Mouse (Mus musculus) limb, embryonic 11.5 days (tissue): ENCODE results near the gene Syt5. TPM values are rescaled to one million over a fixed set of nuclear protein-coding genes. Genes with fewer than 3 reads are reported as not detected.
"Not testable (repeated sequence)": the region's sequence is repeated elsewhere in the genome, so short reads cannot be mapped to it uniquely, and the experiment has no call there.

ENCODE experiments used
- ATAC-seq: fragments of 200-750 bp; cut with Nextera tagmentation; 2 replicates; pipeline ENCODE4 v1.8.0; 2017; ENCODE audit warnings: low read depth; ENCODE audit not compliant: insufficient number of reproducible peaks, low FRiP score, low TSS enrichment
- DNase-seq: peaks from one replicate; pipeline ENCODE4 v3.0.0-alpha.2; 2015; ENCODE audit warnings: low spot score
- H3K27ac ChIP-seq: fragments of 300-500 bp; sonication (generic); replicated peaks from 2 replicates; pipeline ENCODE4 v1.5.1; 2014; ENCODE audit warnings: low read depth, mild to moderate bottlenecking, low read length
- H3K27me3 ChIP-seq: fragments of 300-500 bp; sonication (generic); 2 replicates; pipeline ENCODE4 v1.6.1; 2014; ENCODE audit warnings: mild to moderate bottlenecking, low read length, mixed read lengths; ENCODE audit not compliant: control insufficient read depth, insufficient read depth
- H3K36me3 ChIP-seq: fragments of 300-500 bp; sonication (generic); 2 replicates; pipeline ENCODE4 v1.6.1; 2014; ENCODE audit warnings: mild to moderate bottlenecking, low read length, moderate library complexity, mixed read lengths; ENCODE audit not compliant: control insufficient read depth, insufficient read depth
- H3K4me1 ChIP-seq: fragments of 300-500 bp; sonication (generic); 2 replicates; pipeline ENCODE4 v1.6.1; 2014; ENCODE audit warnings: low read length, mixed read lengths; ENCODE audit not compliant: control insufficient read depth, insufficient read depth
- H3K4me2 ChIP-seq: fragments of 300-500 bp; sonication (generic); 2 replicates; pipeline ENCODE4 v1.6.1; 2014; ENCODE audit warnings: low read depth, mild to moderate bottlenecking, moderate library complexity; ENCODE audit not compliant: severe bottlenecking
- H3K4me3 ChIP-seq: fragments of 300-500 bp; sonication (generic); 2 replicates; pipeline ENCODE4 v1.5.1; 2014; ENCODE audit warnings: low read depth, low read length
- H3K9ac ChIP-seq: fragments of 300-500 bp; sonication (generic); 2 replicates; pipeline ENCODE4 v1.6.1; 2014; ENCODE audit warnings: mild to moderate bottlenecking, low read length
- H3K9me3 ChIP-seq: fragments of 300-500 bp; sonication (generic); 2 replicates; pipeline ENCODE4 v1.6.1; 2016; ENCODE audit warnings: low read length; ENCODE audit not compliant: control insufficient read depth
- WGBS: fragments of 180-500 bp; shearing (Covaris S2); extraction: QIAGEN DNeasy Blood & Tissue Kit; methylation state at CpG from one replicate; pipeline ENCODE4 v1.1.7; 2014; 5-methylcytosine and 5-hydroxymethylcytosine counted together
- polyA plus RNA-seq: library from polyadenylated mRNA; unstranded; fragments of >200 nt; fragmentation: Nextera tagmentation; extraction: Ambion mirVana; gene quantifications from 2 replicates; pipeline ENCODE4 v1.2.1, GENCODE M21; 2014

Syt5 gene
- polyA plus RNA-seq, 1 experiment from 2014 or later: 4.2 TPM

- Histone ChIP-seq H3K9ac (no peak overlapping the region), H3K36me3 (no peaks in the 10 kb centered on the region), H3K4me2 (peak overlapping the region; percentile 51; the same call in 1 of the 2 replicates), H3K27me3 (no peaks in the 10 kb centered on the region), H3K27ac (no peak overlapping the region), H3K9me3 (no peaks in the 10 kb centered on the region), H3K4me1 (0 out of 2 replicates have a peak, but pooled peaks cover 4% of the 10 kb centered on the region), H3K4me3 (no peak overlapping the region)
- WGBS: 50% methylated on average over 18 of the region's 18 CpGs
- ATAC-seq: 0 out of 2 replicates have a peak, but pooled peaks have one; percentile 8
- DNase-seq: no peak
These were observed 20.0 kb downstream of the Syt5 start for GRCm38 (mm10) chr7:4527302-4527689.

DNA sequence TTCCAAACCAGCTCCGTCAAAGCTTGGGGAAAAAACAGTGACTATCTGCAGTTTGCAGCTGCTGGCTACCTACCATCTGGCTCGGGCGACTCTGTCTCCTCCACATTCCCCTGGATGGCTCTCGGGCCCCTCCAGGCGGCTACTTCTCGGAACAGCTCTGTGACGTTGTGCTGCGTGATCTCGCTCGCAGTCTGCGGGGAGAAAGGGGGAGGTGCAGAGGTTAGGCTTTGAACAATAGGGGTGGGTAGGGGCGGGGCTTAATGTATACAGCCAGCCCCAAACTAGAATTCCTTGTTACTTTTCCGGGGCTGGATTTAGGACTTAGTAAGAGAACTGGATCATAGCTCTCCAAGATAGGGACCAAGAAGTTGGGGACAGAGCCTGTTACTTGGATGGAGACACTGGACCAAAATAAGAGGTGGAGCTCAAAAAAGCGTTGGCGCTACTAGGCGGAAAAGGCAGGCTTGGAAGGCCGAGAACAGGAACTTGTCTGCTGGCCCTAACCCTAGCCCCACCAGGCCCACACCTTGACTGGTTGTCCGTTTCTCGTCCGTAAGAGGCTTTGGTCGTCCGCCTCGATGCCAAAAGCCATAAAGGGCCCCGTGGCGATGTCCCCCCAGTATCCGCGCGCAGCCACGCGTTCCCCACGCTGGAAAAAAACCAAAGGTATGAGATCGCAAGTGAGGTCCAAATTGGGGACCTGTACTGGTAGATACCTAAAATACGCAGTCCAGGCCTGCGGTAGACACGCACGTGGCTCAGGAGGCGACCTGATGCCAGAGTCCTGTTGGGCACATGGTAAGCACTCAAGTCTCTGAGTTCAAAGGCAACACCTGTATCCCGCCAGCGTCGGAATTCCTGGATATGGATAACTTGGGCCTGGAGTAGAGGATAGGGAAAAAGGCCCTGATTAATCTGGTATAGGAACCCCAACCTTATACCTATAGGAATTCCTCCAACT is 20.7 kb downstream of the Syt5 start:
- 24% methylated on average over 40 of the region's 40 CpGs for WGBS
- Histone ChIP-seq H3K4me3 (peak overlapping the region; percentile 6), H3K4me2 (peak overlapping the region; percentile 51), H3K27me3 (no peaks in the 10 kb centered on the region), H3K27ac (no peak overlapping the region), H3K36me3 (no peaks in the 10 kb centered on the region), H3K9me3 (no peaks in the 10 kb centered on the region), H3K4me1 (0 out of 2 replicates have a peak, but pooled peaks cover 4% of the 10 kb centered on the region), H3K9ac (no peak overlapping the region)
- DNase-seq (peak; percentile 94), ATAC-seq (peak; percentile 88)

GRCm38 (mm10) chr7:4524212-4524922 is 23.0 kb downstream of the Syt5 start, which contains the start of gene Tnni3:
Tnni3 (minus strand) TSS chr7:4524229.
- peak; percentile 72 for DNase-seq
- not testable (repeated sequence) for H3K27me3 ChIP-seq, H3K9ac ChIP-seq, H3K4me1 ChIP-seq, ATAC-seq, H3K36me3 ChIP-seq, H3K27ac ChIP-seq, H3K4me2 ChIP-seq, H3K4me3 ChIP-seq, H3K9me3 ChIP-seq
- WGBS: 72% methylated on average over 15 of the region's 15 CpGs

DNA sequence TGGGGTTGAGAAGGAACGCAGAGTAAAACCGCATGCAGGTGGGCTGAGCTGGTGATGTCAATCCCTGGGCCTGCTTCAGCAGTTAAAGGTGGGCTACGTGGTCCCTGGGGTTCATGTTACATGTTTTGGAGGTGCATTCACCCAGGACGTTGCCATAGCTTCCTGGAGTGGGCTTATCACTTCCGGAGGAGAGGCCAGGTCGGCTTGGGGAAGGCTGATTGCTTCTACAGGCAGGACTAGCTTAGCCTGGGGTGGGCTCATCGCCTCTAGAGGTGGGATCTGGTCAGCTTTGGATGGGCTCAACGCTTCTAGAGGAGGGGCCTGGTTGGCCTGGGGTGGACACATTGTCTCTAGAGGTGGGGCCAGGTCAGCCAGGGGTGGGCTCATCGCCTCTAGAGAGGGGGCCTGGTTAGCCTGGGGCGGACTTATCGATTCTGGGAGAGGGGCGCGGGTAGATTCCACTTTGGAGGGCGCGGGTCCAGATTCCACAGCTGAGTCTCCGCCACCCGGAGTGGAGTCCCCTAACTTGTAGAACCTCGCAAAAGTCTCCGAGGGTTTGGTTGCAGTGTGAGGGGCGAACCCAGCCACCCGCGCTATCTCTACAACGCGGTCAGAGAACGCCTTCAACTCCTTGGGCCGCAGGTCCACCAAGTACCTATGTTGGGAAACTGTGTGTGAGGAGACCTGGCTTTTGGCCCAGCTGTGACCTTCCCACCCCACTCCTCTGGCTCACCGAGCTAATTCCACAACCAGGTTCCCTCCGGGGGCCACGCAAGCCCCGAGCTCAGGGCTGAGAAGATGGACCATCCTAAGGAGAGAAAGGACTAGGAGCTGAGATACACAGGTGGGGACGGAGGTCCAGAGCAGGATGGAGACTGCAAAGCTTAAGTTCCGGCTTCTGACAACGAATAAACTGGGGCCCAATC is 23.9 kb downstream of the Syt5 start:
- no peak overlapping the region for H3K9ac ChIP-seq
- no peaks in the 10 kb centered on the region for H3K27me3 ChIP-seq
- DNase-seq: no peak

DNA sequence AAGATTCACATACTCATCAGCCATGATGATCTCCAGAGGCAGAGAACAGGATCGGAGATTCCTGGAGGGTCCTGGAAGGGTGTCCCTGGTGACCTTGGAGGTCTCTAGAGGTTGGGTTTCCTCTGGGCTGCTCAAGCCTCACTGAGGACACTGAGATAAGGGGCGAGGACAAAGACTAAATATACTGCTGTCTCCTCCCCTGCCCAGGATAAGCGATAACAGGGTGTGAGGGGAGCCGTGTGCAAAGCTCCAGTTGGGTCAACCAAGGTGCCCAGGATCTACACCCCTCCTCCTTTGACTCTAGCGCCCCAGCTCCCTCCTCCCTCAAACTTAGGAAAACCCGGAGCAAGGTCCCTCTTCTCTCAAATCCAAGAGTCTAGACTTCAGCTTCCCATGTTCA is 25.0 kb downstream of the Syt5 start:
- Histone ChIP-seq H3K27me3 (no peaks in the 10 kb centered on the region), H3K27ac (no peak overlapping the region), H3K4me1 (0 out of 2 replicates have a peak, but pooled peaks cover 4% of the 10 kb centered on the region), H3K4me3 (no peak overlapping the region), H3K9ac (no peak overlapping the region), H3K4me2 (no peak overlapping the region), H3K36me3 (no peaks in the 10 kb centered on the region), H3K9me3 (no peaks in the 10 kb centered on the region)
- whole genome bisulfite sequencing: 82% methylated on average over 6 of the region's 6 CpGs
- no peak for ATAC-seq
- no peak for DNase-seq

More for the DNA sequence above, 23.9 kb downstream of the Syt5 start:
- Histone ChIP-seq H3K4me3 (no peak overlapping the region), H3K36me3 (no peaks in the 10 kb centered on the region), H3K4me1 (0 out of 2 replicates have a peak, but pooled peaks cover 4% of the 10 kb centered on the region), H3K4me2 (no peak overlapping the region), H3K27ac (no peak overlapping the region), H3K9me3 (no peaks in the 10 kb centered on the region)
- WGBS: 87% methylated on average over 33 of the region's 33 CpGs
- no peak for ATAC-seq

- Histone ChIP-seq H3K27me3 (no peaks in the 10 kb centered on the region), H3K9ac (no peak overlapping the region), H3K4me2 (peak overlapping the region; percentile 28), H3K9me3 (no peaks in the 10 kb centered on the region), H3K36me3 (no peaks in the 10 kb centered on the region), H3K27ac (no peak overlapping the region), H3K4me3 (no peak overlapping the region), H3K4me1 (no peaks in the 10 kb centered on the region; the same call in 1 of the 2 replicates)
- WGBS: 32% methylated on average over 32 of the region's 32 CpGs
- no peak for DNase-seq
- 0 out of 2 replicates have a peak, but pooled peaks have one; percentile 1 for ATAC-seq
These were observed 25.9 kb downstream of the Syt5 start for GRCm38 (mm10) chr7:4521231-4522003.

GRCm38 (mm10) chr7:4518487-4518886 is 28.9 kb downstream of the Syt5 start:
- WGBS: 80% methylated on average over 1 of the region's 1 CpGs
- Histone ChIP-seq H3K9me3 (no peaks in the 10 kb centered on the region), H3K4me3 (no peak overlapping the region), H3K27me3 (no peaks in the 10 kb centered on the region), H3K9ac (no peak overlapping the region), H3K36me3 (no peaks in the 10 kb centered on the region), H3K4me2 (no peak overlapping the region), H3K4me1 (peaks cover 2% of the 10 kb centered on the region; the same call in 1 of the 2 replicates), H3K27ac (no peak overlapping the region)
- ATAC-seq (no peak), DNase-seq (no peak)
